Mouse (Mus musculus): ENCODE measurements at regions not wholly inside any gene's neighbourhood (a gene's known extent, or its start where the extent isn't known, plus 50 kb on each side); places are given as distances from the start of the nearest gene placed in this dataset.
"Not testable (repeated sequence)": the region's sequence is repeated elsewhere in the genome, so short reads cannot be mapped to it uniquely, and the experiment has no call there.

DNA sequence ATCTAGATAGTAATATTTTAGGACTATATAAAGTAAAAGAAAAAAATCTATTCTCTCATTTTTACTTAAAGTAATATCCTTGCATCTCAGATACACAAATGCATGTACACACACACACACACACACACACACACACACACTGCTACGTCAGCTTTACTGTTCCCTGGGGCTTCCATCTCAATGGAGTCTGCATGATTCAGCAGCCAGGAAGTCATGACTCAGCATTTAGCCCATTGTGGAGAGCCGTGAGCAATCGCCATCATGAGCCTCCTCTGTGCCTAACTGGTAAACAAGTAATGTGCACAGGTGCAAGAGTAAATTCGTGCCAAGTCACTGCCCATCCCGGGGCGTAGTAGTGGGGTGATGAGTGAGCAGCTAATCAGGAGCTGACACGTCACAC is 120.3 kb upstream of the Rgma start:
- in situ Hi-C loops (cut with MboI, MseI), result not testable (repeated sequence)

- in situ Hi-C loops (cut with MboI, MseI), result no loop called here
These were observed 115.2 kb upstream of the Rgma start for GRCm38 (mm10) chr7:73260140-73260539.

GRCm38 (mm10) chr7:73261750-73262149 is 113.6 kb upstream of the Rgma start:
- in situ Hi-C loops (cut with MboI, MseI), result no loop called here

DNA sequence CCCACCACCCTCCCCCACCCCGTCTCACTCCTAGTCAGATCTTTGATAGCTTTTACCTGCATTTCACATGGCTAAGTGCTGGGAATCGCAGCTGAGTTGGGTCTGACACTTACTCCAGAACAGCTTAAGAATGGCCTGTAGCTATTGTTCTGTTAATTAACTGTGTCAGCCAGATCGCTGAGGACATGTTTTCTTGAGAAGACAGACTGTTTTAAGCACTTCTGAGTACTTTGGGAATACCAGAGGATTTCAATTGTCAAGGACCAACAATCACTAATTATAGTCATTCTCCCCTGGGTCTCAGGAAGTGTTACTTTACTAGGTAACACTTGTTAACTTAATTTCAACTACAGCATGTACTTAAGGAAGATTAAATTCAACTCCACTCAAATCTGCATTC is 112.8 kb upstream of the Rgma start:
- in situ Hi-C loops (cut with MboI, MseI), result no loop called here

- in situ Hi-C loops (cut with MboI, MseI), result no loop called here
These were observed 105.7 kb upstream of the Rgma start for GRCm38 (mm10) chr7:73269626-73270025.

GRCm38 (mm10) chr7:73272787-73273186 is 102.5 kb upstream of the Rgma start:
- in situ Hi-C loops (cut with MboI, MseI), result no loop called here

GRCm38 (mm10) chr7:73275814-73276271 is 99.5 kb upstream of the Rgma start:
- in situ Hi-C loops (cut with MboI, MseI), result no loop called here

GRCm38 (mm10) chr7:73278616-73279015 is 96.7 kb upstream of the Rgma start:
- in situ Hi-C loops (cut with MboI, MseI), result no loop called here

- in situ Hi-C loops (cut with MboI, MseI), result no loop called here
These were observed 95.3 kb upstream of the Rgma start for GRCm38 (mm10) chr7:73279936-73280445.

DNA sequence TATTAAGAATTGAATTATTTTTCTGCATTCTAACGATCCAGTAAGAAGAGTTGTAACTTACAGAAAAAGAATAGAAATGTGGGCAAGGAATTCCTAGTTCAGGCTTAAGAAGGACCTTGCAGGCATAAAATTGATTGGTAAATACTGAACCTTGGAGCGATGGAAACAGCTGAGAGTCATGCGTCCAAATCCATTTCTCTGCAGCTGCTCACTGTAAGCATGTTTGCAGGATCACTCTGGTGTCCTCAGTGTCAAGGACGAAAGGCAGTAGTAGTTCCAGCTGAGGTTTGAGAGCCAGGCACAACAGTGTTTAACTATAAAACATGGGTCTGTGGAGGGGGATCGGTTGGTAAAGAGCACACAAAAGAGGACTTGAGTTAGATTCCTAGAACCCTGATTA is 89.1 kb upstream of the Rgma start:
- in situ Hi-C loops (cut with MboI, MseI), result no loop called here

DNA sequence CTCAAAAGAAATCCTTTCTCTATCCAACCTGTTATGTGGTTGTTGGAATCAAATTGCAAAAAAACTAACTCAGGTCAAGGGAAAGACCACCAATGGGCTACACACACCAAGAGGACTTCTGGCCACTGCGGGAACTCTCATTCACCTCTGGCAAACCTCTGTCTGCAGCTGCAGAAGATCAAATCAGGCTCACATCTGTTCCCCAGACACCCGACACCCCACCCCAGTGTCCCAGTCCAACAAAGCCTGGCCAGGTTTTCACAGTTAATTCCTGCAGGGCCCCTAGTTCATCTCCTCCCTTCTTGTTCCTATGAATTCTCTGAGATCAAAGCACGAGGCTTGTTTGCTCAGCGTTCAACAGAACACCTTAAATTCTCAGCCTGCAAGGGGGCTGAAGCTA is 82.0 kb upstream of the Rgma start:
- in situ Hi-C loops (cut with MboI, MseI), result no loop called here

DNA sequence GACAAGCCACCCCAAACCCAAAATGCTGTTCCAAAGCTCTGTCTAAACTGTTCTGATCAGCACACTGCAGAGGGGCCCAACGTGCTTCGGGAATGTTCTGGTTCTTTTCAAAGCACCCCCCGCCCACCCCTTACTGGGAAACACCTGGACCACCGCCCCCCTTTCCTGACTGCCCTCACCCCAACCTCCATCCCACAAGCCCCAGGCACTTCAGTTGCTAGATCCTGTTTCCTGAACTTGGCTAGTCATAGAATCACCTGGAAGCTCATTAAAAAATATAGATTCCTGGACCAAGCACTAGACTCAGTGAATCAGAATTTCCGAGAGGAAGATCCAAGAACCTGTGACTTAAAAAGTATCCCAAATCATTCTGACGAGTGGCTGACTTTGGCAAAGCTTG is 80.9 kb upstream of the Rgma start:
- in situ Hi-C loops (cut with MboI, MseI), result no loop called here

GRCm38 (mm10) chr7:73302501-73302900 is 72.8 kb upstream of the Rgma start:
- in situ Hi-C loops (cut with MboI, MseI), result no loop called here

DNA sequence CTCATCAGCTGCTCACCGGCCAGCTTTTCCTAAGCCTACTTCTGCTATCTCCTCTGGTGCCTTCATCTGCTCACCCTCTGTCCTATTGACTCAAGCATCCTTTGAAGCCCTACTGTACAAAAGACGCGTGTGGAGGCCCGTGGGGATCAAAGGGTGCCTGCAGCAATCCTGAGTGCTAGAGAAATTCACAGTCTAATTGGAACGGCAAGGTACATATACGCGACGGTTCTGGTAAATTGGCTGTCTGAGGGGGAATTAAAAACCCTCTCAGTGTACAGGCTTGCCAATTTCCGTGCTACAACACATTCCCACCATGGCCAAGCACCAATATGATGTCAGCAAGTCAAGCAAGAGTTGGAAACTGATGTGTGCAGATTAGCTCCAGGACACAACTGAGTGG is 71.5 kb upstream of the Rgma start:
- in situ Hi-C loops (cut with MboI, MseI), result no loop called here

- in situ Hi-C loops (cut with MboI, MseI), result no loop called here
These were observed 70.5 kb upstream of the Rgma start for GRCm38 (mm10) chr7:73304799-73305198.

- in situ Hi-C loops (cut with MboI, MseI), result no loop called here
These were observed 69.9 kb upstream of the Rgma start for GRCm38 (mm10) chr7:73305286-73305975.

- in situ Hi-C loops (cut with MboI, MseI), result no loop called here
These were observed 69.0 kb upstream of the Rgma start for GRCm38 (mm10) chr7:73306296-73306695.

GRCm38 (mm10) chr7:73306728-73307127 is 68.6 kb upstream of the Rgma start:
- in situ Hi-C loops (cut with MboI, MseI), result no loop called here

DNA sequence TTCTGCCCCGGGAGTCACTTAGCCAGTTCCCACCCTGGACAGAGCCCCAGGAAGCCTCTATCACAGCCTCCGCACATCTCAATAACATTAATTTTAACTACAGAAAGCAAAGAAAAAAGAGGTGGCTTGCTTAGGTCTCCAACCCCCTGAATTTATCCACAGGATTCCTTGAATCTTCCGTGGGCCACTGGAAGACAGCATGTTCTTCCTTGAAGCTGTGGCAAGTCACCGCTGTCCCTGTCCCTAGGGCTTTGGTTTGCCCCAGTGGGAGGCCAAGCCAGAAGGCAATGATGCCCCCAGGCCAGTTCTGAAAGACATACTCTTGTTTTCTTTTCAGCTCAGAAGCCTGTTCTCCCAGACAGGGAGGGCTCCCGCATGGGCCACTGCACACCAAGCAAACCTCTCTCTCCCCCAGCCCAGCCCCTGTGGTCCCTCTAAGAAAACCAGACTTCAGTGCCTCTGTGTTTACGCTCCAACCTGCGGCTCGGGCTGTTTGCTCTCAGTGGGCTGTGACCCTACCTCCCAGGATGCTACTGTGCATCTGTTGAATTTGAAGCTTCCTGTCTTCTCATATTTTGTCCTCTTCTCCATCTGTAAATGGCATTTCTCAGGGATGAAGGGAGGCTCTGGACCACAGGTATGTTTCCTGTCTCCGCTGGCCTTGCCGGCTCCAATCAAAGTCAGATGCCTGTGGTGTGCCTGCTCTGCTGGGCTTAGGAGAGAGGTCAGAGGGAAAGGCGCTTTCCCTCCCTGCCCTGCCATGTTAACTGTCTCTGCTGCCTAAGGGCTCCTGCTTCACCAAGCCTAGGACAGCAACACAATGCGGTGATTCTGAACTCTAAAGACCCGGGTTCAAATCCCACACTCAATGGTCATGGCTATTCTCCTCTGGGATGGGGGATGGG is 67.5 kb upstream of the Rgma start:
- in situ Hi-C loops (cut with MboI, MseI), result no loop called here

GRCm38 (mm10) chr7:73308981-73309380 is 66.3 kb upstream of the Rgma start:
- in situ Hi-C loops (cut with MboI, MseI), result no loop called here

- in situ Hi-C loops (cut with MboI, MseI), result no loop called here
These were observed 65.3 kb upstream of the Rgma start for GRCm38 (mm10) chr7:73310056-73310455.

GRCm38 (mm10) chr7:73310581-73311136 is 64.7 kb upstream of the Rgma start:
- in situ Hi-C loops (cut with MboI, MseI), result no loop called here
